Mouse (Mus musculus) ES-E14 (cell line): ENCODE measurements around the gene Pcmt1.
A peak's percentile ranks its signal among the peaks of the same experiment; 100 is the strongest.

Experiments
- CHD2 ChIP-seq: IDR thresholded peaks from 2 replicates; pipeline ENCODE4 v1.6.1; 2014; ENCODE audit warnings: mild to moderate bottlenecking, low read depth, low read length, inconsistent platforms
- HCFC1 ChIP-seq: IDR thresholded peaks from 2 replicates; pipeline ENCODE4 v1.6.1; 2012; ENCODE audit warnings: low read length, inconsistent platforms, borderline replicate concordance; ENCODE audit not compliant: insufficient read depth
- MAFK ChIP-seq: IDR thresholded peaks from 2 replicates; pipeline ENCODE4 v1.6.1; 2014; ENCODE audit warnings: mild to moderate bottlenecking, low read depth, low read length, inconsistent platforms; ENCODE audit not compliant: insufficient read depth
- ZC3H11A ChIP-seq: IDR thresholded peaks from 2 replicates; pipeline ENCODE4 v1.6.1; 2012; ENCODE audit warnings: low read depth, mild to moderate bottlenecking, inconsistent platforms, low read length, borderline replicate concordance
- ZNF384 ChIP-seq: IDR thresholded peaks from 2 replicates; pipeline ENCODE4 v1.6.1; 2012; ENCODE audit warnings: low read depth, low read length, inconsistent platforms

- no peak for TF ChIP-seq ZC3H11A
- TF ChIP-seq MAFK: no peak
- TF ChIP-seq CHD2: no peak
- TF ChIP-seq ZNF384: no peak
- peak; percentile 22; the same call in 1 of the 2 replicates for TF ChIP-seq HCFC1
These were observed 45.0 kb upstream of the Pcmt1 start, which contains the start of gene Katna1 for GRCm38 (mm10) chr10:7725751-7726500.
